8 mouse cellular contexts compared by ENCODE assay signal in the genomic region with DNA sequence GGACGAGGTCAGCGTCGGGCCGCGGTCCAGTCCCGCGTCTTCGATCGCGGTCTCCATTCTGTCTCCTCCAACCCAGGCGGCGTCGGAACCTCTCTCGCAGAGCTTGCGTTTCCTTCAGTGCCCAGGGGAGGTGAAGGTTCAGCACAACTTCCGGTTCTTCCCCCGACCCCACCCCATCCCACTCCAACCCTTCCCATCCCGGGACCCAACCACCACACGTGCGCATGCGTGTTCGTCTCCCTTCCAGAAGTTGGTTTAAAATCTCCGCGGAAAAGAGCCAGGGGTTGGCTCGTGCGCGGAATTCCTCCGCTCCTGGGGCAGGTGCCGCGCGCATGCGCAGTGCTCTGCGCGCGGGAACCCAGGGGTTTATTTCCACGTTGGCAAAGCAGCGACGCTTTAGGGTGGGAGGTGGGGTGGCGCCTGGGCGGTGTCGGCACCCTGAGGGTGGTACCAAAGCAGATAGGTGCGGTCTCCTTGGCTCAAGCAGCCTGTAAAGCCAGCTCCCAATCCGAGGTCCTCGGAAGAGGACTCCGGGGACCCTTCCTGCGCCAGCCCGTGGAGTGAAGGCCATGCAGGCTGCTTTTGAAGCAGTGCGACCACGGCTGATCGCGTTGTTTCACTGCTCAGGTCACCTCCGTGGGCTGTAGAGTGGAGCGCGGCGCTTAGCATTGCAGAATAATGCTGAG. TPM values are rescaled to one million over a fixed set of nuclear protein-coding genes. Genes with fewer than 3 reads are reported as not detected.
DNase-seq lines count a peak whose midpoint lies in the region; ATAC-seq and TF ChIP-seq lines count a peak whose summit lies in the region.

TSS of gene 2310057M21Rik (minus strand) at position 145 of the 686 bp plus-strand sequence.

- peaks cover 19% of the 10 kb centered on the region for H3K4me1 ChIP-seq in forebrain, embryonic 13.5 days
- H3K4me1 ChIP-seq in liver, postnatal 0 days (ENCODE audit: insufficient read depth): peaks cover 11% of the 10 kb centered on the region
- peaks cover 10% of the 10 kb centered on the region; the same call in 1 of the 2 replicates for H3K4me1 ChIP-seq in neural tube, embryonic 14.5 days (ENCODE audit: control insufficient read depth, insufficient read depth, low read length)

- WGBS in forebrain, embryonic 13.5 days: under 1% methylated on average over 55 of the region's 55 CpGs
- under 1% methylated on average over 55 of the region's 55 CpGs for WGBS in large intestine, adult 2 months
- WGBS in liver, postnatal 0 days (ENCODE audit: insufficient replicate concordance): under 1% methylated on average over 53 of the region's 55 CpGs
- WGBS in neural tube, embryonic 14.5 days: under 1% methylated on average over 55 of the region's 55 CpGs

- peaks cover 10% of the 10 kb centered on the region; the same call in 1 of the 2 replicates for H3K27me3 ChIP-seq in forebrain, embryonic 13.5 days
- H3K27me3 ChIP-seq in liver, postnatal 0 days (ENCODE audit: insufficient read depth, low read length): no peaks in the 10 kb centered on the region
- H3K27me3 ChIP-seq in neural tube, embryonic 14.5 days (ENCODE audit: control insufficient read depth, insufficient read depth, low read length): no peaks in the 10 kb centered on the region; the same call in 1 of the 2 replicates

- H3K9me3 ChIP-seq in forebrain, embryonic 13.5 days (replicated peaks): no peaks in the 10 kb centered on the region
- H3K9me3 ChIP-seq in liver, postnatal 0 days (ENCODE audit: low read length): no peaks in the 10 kb centered on the region
- no peaks in the 10 kb centered on the region for H3K9me3 ChIP-seq in neural tube, embryonic 14.5 days (ENCODE audit: control insufficient read depth, low read length)

- DNase-seq in ES-CJ7 (ENCODE audit: low read depth, low spot score): peak; percentile 99
- DNase-seq in heart, postnatal 10 days: peak; percentile 95 to 97
- peak; percentile 97 for DNase-seq in large intestine, adult 2 months (ENCODE audit: low read depth, low spot score)
- peak; percentile 93 for DNase-seq in liver, postnatal 0 days
- DNase-seq in thymus, adult 18-20 months: peak; percentile 76 to 83

- TF ChIP-seq CTCF in liver, postnatal 0 days (IDR thresholded peaks at IDR 0.05; ENCODE audit: low read depth): no peak

- peak; percentile 92 for ATAC-seq in cerebellum, adult (ENCODE audit: insufficient number of reproducible peaks, low FRiP score, low TSS enrichment)
- peak; percentile 99 for ATAC-seq in forebrain, embryonic 13.5 days
- peak; percentile 98 for ATAC-seq in liver, postnatal 0 days
- peak; percentile 96 for ATAC-seq in neural tube, embryonic 14.5 days (ENCODE audit: low read depth)

- H3K27ac ChIP-seq in forebrain, embryonic 13.5 days: peak within 1 kb of the TSS; percentile 83
- H3K27ac ChIP-seq in liver, postnatal 0 days (ENCODE audit: low read depth): peak within 1 kb of the TSS; percentile 95
- H3K27ac ChIP-seq in neural tube, embryonic 14.5 days (ENCODE audit: low read depth, low read length): peak within 1 kb of the TSS; percentile 83

- H3K4me3 ChIP-seq in forebrain, embryonic 13.5 days: peak within 1 kb of the TSS; percentile 79
- H3K4me3 ChIP-seq in liver, postnatal 0 days (ENCODE audit: low read depth, low read length): peak within 1 kb of the TSS; percentile 93
- H3K4me3 ChIP-seq in neural tube, embryonic 14.5 days (ENCODE audit: low read depth, low read length): peak within 1 kb of the TSS; percentile 90

- peak within 1 kb of the TSS; percentile 88 for H3K4me2 ChIP-seq in forebrain, embryonic 13.5 days
- H3K4me2 ChIP-seq in liver, postnatal 0 days (ENCODE audit: low read depth, low read length): peak within 1 kb of the TSS; percentile 98
- peak within 1 kb of the TSS; percentile 81 for H3K4me2 ChIP-seq in neural tube, embryonic 14.5 days (ENCODE audit: low read depth, low read length)

- H3K9ac ChIP-seq in forebrain, embryonic 13.5 days: peak within 1 kb of the TSS; percentile 91
- peak within 1 kb of the TSS; percentile 96 for H3K9ac ChIP-seq in liver, postnatal 0 days (replicated peaks)
- H3K9ac ChIP-seq in neural tube, embryonic 14.5 days (replicated peaks; ENCODE audit: low read depth, low read length): peak within 1 kb of the TSS; percentile 89

- no peak for TF ChIP-seq EP300 in liver, postnatal 0 days (IDR thresholded peaks at IDR 0.05; ENCODE audit: low read depth)

- peaks cover 12% of the 10 kb centered on the region for H3K36me3 ChIP-seq in forebrain, embryonic 13.5 days (ENCODE audit: poor library complexity, severe bottlenecking)
- H3K36me3 ChIP-seq in liver, postnatal 0 days (replicated peaks; ENCODE audit: insufficient read depth, low read length): peaks cover 15% of the 10 kb centered on the region
- H3K36me3 ChIP-seq in neural tube, embryonic 14.5 days (ENCODE audit: control insufficient read depth, insufficient read depth, low read length): peaks cover 6% of the 10 kb centered on the region; the same call in 1 of the 2 replicates

- intact Hi-C loops in heart, postnatal 10 days (cut with DNase I): loop anchor here (2.0 to 5.0 kb wide), 2 partner anchors 48 to 195 kb away; partner anchors contain the start of genes Acadsb and Ikzf5

RNA-seq across cellular contexts. Expression of gene 2310057M21Rik, which starts in this region (rescaled TPM):
- polyA plus RNA-seq in forebrain, embryonic 13.5 days (2015; fragmentation: Nextera tagmentation; extraction: Ambion mirVana): 17.9 and 18.7 TPM in 2 replicates
- 10 to 100 TPM; 14.2 to 16.1 TPM for total RNA-seq in heart, postnatal 10 days (2021)
- polyA plus RNA-seq in large intestine, adult 2 months (2012; rRNA removed): 2.7 and 3.9 TPM in 2 replicates
- polyA plus RNA-seq in liver, postnatal 0 days (2015; fragmentation: Nextera tagmentation; extraction: Ambion mirVana): 4.7 and 5.6 TPM in 2 replicates
- 34.2 and 37.9 TPM in 2 replicates for polyA plus RNA-seq in neural tube, embryonic 14.5 days (2014; fragmentation: Nextera tagmentation; extraction: Ambion mirVana)

Comparison
In these comparisons a context has a peak if more than half of its experiments do, and no peak if none do; other contexts are left out.
1. Peak in every context shown above with its lines: DNase-seq, ATAC-seq, H3K4me3 ChIP-seq and H3K27ac ChIP-seq.